Mouse (Mus musculus): ENCODE data around the gene Hs3st6. TPM values are rescaled to one million over a fixed set of nuclear protein-coding genes. Genes with fewer than 3 reads are reported as not detected.
"Not testable (repeated sequence)": the region's sequence is repeated elsewhere in the genome, so short reads cannot be mapped to it uniquely, and the experiment has no call there.

Hs3st6 gene
- polyA plus RNA-seq, 1 experiment = 8.9 TPM

DNA sequence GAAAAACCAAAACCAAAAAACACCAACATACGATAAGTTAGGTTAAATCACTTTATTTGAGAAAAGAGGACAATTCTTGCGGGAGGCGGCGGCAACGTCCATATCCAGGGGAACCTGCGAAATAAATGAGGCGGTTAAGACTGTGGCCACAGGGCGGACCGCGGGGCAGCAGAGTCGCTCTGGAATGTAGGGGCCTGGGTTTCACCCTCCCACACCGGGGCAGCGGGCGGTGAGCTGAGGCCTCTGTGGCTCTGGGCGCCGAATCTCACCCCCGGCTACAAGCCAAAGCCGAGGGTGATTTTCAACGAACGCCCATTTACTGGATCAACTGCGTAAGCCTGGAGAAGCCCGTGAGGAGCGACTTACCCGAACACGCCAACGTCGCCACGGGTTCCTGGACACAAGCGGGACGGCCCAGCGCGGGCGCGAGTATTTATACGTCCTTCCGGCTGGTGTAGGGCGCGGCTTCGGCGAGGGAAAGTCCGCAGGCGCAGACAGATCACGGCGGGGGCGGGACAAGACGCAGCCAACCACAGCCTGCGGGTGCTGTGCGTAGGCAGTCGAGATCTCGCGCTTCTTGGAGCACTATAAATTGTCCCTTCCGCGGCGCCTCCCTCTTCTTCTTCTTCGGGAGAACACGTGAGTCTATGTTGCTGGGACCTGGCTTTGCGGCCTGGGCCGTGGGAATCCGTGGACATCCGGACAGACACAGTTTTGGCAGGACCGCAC is 33.1 kb upstream of the Hs3st6 start:
- DNase-seq = peak; percentile 96
- peaks cover 10% of the 10 kb centered on the region; the same call in 1 of the 2 replicates for H3K4me1 ChIP-seq (ENCODE audit: control insufficient read depth, insufficient read depth, low read length)
- TF ChIP-seq CTCF (IDR thresholded peaks at IDR 0.05; ENCODE audit: insufficient read depth, low read length) (no peak), POLR2A (IDR thresholded peaks at IDR 0.05; ENCODE audit: borderline replicate concordance, extremely low read depth, low read depth, low read length) (peak; percentile 95)
- H3K4me3 ChIP-seq (replicated peaks; ENCODE audit: extremely low read depth, low read depth, low read length) = peak overlapping the region; percentile 77
- under 1% methylated on average over 61 of the region's 61 CpGs for WGBS

DNA sequence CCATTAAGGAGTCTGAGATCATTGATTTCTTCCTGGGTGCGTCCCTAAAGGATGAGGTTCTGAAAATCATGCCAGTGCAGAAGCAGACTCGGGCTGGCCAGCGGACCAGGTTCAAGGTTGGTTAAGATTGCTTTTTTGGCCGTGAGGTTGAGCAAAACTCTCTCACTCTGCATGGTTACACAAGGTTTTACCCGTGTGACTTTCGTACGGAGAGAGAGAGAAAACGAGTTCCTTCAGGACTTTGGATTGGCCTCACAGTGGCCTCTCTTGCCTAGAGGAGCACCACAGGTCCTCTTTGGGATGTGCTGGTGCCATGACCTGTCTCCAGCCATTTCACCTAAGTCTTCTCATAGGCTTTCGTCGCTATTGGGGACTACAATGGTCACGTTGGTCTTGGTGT is 32.2 kb upstream of the Hs3st6 start:
- not testable (repeated sequence) for DNase-seq; H3K4me1 ChIP-seq (ENCODE audit: control insufficient read depth, insufficient read depth, low read length)
- peak overlapping the region; percentile 27 for H3K4me3 ChIP-seq (replicated peaks; ENCODE audit: extremely low read depth, low read depth, low read length)
- WGBS = 3% methylated on average over 11 of the region's 11 CpGs

DNA sequence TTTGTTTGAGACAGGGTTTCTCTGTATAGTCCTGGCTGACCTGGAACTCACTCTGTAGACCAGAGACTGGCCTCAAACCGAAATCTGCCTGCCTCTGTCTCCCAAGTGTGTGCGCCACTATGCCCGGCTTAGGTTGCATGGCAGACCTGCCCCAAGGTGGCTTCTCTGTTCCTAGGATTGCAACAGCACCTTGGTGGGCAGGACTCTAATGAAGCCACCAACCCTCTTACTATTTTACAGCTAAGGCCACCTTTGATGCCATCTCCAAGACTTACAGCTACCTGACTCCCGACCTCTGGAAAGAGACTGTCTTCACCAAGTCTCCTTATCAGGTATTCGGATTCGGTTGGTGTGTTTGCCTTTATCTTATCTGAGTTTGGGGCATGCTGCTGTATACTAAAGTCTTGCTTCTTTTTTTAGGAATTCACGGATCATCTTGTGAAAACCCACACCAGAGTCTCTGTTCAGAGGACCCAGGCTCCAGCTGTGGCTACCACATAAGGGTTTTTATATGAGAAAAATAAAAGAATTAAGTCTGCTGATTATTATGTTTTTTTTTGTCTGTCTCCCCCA is 31.3 kb upstream of the Hs3st6 start:
- H3K4me1 ChIP-seq (ENCODE audit: control insufficient read depth, insufficient read depth, low read length); H3K4me3 ChIP-seq (replicated peaks; ENCODE audit: extremely low read depth, low read depth, low read length); DNase-seq: not testable (repeated sequence)
- WGBS = 39% methylated on average over 7 of the region's 7 CpGs

DNA sequence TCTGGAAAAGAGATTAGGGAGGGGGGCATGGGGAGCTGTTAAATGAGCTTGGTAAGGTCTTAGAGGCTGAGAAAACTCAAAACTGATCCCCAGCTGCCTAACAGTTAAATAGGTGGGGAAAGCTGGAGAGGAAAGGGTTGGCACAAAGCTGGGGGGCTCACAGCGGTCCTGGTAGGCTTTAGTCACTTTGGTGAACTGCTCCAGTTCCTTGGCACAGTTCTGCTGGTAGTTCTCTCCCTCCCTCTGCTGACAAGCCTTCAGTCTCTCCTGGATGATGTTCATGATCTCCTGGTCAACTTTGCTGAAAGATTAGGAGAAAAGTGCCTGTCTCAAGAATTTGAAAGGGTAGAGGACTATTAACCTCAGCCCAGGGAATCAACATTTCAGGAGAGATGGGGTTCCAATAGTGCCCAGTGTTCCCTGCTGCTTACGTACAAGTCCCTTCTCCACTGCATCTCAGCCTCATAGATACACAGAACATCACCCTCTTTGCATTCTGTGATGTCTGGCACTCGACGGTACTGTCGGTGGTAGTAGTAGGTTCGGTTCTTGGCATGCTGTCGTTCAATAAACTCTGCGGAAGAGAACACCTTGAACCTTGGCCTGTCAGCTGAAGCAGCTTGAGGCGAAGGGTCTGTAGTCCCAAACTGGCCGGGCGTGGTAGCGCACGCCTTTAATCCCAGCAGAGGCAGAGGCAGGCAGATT is 30.4 kb upstream of the Hs3st6 start:
- H3K4me1 ChIP-seq (ENCODE audit: control insufficient read depth, insufficient read depth, low read length) = peaks cover 10% of the 10 kb centered on the region; the same call in 1 of the 2 replicates
- DNase-seq = no peak
- no peak for TF ChIP-seq CTCF (IDR thresholded peaks at IDR 0.05; ENCODE audit: insufficient read depth, low read length)
- no peak overlapping the region for H3K4me3 ChIP-seq (replicated peaks; ENCODE audit: extremely low read depth, low read depth, low read length)
- WGBS = 33% methylated on average over 13 of the region's 13 CpGs

DNA sequence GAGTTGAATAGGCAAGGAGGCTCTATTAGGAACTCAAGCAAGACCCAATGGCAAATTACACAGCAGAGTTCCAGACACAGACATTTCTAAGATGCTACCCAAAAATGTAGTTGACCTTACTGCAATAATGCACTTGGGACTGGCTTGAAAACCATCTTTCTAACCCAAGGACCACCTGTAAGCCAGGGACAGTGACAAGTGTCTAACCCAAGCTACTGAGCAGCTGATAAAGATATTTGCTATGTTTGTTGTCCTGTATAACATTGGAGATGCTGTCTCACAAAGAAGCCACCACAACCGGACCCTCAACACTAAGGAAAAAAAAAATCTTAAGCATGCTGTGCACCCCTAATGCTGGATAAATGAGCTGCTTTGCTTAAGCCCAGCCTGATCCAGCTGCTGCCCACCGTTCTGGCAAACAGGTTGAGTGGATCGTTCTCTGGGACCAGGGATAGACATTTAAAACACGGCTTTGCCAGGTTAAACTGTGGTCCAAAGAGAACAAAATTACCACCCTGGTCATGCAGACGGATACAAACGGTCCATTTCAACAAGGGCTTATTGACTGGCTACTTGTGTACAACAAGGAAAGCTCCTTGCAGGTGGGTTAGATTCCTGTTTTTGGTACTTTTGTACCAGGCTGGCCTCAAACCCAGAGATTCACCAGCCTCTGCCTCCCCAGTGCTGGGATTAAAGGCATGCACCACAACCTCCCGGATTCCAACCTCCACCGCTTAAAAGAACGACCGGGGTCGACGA is 29.5 kb upstream of the Hs3st6 start:
- 1% methylated on average over 12 of the region's 12 CpGs for WGBS
- H3K4me1 ChIP-seq (ENCODE audit: control insufficient read depth, insufficient read depth, low read length) = peaks cover 10% of the 10 kb centered on the region; the same call in 1 of the 2 replicates
- peak overlapping the region; percentile 99 for H3K4me3 ChIP-seq (replicated peaks; ENCODE audit: extremely low read depth, low read depth, low read length)
- DNase-seq = no peak
- TF ChIP-seq CTCF (IDR thresholded peaks at IDR 0.05; ENCODE audit: insufficient read depth, low read length) (no peak), POLR2A (IDR thresholded peaks at IDR 0.05; ENCODE audit: borderline replicate concordance, extremely low read depth, low read depth, low read length) (no peak)

DNA sequence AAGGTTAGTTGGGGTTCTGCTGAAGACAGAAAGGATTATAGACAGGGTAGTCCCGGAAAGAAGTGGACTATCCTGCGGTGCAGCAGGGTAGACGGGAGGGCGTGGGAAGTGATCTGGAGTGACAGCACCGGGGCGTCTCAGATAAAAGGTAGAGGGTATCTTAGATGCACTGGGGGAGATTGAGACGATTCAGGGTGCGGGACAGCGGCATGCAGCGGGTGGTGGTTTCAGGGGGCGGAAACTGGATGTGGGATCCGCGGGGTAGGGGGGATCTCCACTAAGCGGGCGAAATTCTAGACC is 29.0 kb upstream of the Hs3st6 start:
- 1% methylated on average over 15 of the region's 15 CpGs for WGBS
- peak overlapping the region; percentile 99 for H3K4me3 ChIP-seq (replicated peaks; ENCODE audit: extremely low read depth, low read depth, low read length)
- no peak for DNase-seq
- H3K4me1 ChIP-seq (ENCODE audit: control insufficient read depth, insufficient read depth, low read length) = peaks cover 10% of the 10 kb centered on the region; the same call in 1 of the 2 replicates
- TF ChIP-seq POLR2A (IDR thresholded peaks at IDR 0.05; ENCODE audit: borderline replicate concordance, extremely low read depth, low read depth, low read length) (no peak), CTCF (IDR thresholded peaks at IDR 0.05; ENCODE audit: insufficient read depth, low read length) (no peak)

DNA sequence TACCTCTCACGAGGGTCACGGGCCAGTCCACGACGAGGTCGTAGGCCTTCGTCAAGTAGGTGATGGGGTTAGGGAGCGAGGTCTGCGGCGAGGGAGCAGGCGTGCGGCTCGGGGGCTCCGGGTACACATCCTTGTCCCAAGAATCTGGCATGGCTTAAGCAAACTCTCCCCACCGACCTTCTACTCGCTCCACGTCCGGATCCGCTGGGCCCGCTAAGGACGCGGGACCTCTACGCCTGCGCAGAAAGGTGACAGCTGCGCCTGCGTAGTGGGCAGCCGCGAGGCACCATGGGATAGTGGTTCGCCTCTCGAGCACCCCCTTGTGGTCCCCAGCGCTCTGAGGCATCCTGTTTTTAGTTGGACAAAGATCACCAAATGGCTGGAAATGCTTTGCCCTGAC is 28.6 kb upstream of the Hs3st6 start, which contains the start of gene Ndufb10:
Gene Ndufb10, minus strand, starts transcription at position 295 of the 400 bp plus-strand sequence.
- Histone ChIP-seq H3K4me3 (replicated peaks; ENCODE audit: extremely low read depth, low read depth, low read length) (peak within 1 kb of the TSS; percentile 99), H3K4me1 (ENCODE audit: control insufficient read depth, insufficient read depth, low read length) (peaks cover 10% of the 10 kb centered on the region; the same call in 1 of the 2 replicates)
- DNase-seq = peak; percentile 95
- under 1% methylated on average over 30 of the region's 30 CpGs for WGBS
- TF ChIP-seq CTCF (IDR thresholded peaks at IDR 0.05; ENCODE audit: insufficient read depth, low read length) (peak; percentile 88), POLR2A (IDR thresholded peaks at IDR 0.05; ENCODE audit: borderline replicate concordance, extremely low read depth, low read depth, low read length) (peak; percentile 94; the same call in 1 of the 2 replicates)

DNA sequence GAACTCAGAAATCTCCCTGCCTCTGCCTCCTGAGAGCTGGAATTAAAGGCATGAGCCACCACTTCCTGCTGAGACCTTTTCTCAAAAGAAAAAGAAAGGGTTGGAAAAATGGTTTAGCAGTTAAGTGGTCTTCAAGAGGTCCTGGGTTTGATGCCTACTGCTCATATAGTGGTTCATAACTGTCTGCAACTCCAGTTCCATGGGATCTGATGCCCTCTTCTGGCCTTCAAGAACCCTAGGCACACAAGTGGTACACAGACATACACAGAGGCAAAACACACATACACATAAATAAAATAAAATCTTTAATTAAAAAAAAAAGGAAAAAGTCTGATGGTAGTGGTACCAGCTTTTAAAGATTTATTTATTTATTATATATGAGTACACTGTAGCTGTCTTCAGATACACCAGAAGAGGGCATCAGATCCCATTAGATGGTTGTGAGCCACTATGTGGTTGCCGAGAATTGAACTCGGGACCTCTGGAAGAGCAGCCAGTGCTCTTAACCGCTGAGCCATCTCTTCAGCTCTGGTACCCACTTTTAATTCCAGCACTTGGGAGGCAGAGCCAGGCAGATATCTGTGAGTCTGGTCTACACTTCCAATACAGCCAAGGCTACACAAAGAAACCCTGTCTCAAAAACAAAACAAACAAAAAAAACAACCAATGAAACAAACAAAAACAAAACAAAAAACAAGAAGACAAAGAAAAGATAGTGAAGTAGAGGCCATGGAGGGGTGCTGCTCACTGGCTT is 27.0 kb upstream of the Hs3st6 start:
- Histone ChIP-seq H3K4me1 (ENCODE audit: control insufficient read depth, insufficient read depth, low read length) (peaks cover 6% of the 10 kb centered on the region; the same call in 1 of the 2 replicates), H3K4me3 (replicated peaks; ENCODE audit: extremely low read depth, low read depth, low read length) (no peak overlapping the region)
- no peak for TF ChIP-seq POLR2A (IDR thresholded peaks at IDR 0.05; ENCODE audit: borderline replicate concordance, extremely low read depth, low read depth, low read length)
- no peak for TF ChIP-seq CTCF (IDR thresholded peaks at IDR 0.05; ENCODE audit: insufficient read depth, low read length)
- WGBS = 61% methylated on average over 3 of the region's 3 CpGs
- DNase-seq = no peak

DNA sequence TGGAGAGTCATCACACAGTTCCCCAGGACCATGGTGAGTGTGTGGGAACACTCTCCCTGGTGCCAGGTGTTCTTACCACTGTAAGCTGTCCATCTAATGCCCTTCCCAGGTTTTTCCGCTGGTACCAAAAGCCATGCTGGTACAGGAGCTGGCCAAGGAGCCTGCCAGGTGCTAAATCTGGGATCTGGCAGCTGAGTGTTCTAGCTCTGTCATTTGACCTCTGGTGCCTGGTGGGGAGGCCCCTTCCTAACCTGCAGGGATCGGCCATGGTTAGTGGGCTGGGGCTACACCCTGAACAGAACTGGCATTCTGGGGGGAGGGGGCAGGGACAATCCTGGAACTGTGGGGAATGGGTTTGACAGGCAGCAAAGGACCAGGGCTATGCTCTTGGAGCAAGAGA is 25.2 kb upstream of the Hs3st6 start, which contains the start of gene Rpl3l:
Gene Rpl3l, plus strand, starts transcription at position 203 of the 400 bp plus-strand sequence.
- WGBS = 67% methylated on average over 2 of the region's 2 CpGs
- no peak for DNase-seq
- no peak within 1 kb of the TSS for H3K4me3 ChIP-seq (replicated peaks; ENCODE audit: extremely low read depth, low read depth, low read length)
- TF ChIP-seq POLR2A (IDR thresholded peaks at IDR 0.05; ENCODE audit: borderline replicate concordance, extremely low read depth, low read depth, low read length) (no peak), CTCF (IDR thresholded peaks at IDR 0.05; ENCODE audit: insufficient read depth, low read length) (no peak)
- peaks cover 4% of the 10 kb centered on the region; the same call in 1 of the 2 replicates for H3K4me1 ChIP-seq (ENCODE audit: control insufficient read depth, insufficient read depth, low read length)

Data from lung, adult 2 months (tissue).